Mouse (Mus musculus): ENCODE measurements around the gene Fxyd5.

DNA sequence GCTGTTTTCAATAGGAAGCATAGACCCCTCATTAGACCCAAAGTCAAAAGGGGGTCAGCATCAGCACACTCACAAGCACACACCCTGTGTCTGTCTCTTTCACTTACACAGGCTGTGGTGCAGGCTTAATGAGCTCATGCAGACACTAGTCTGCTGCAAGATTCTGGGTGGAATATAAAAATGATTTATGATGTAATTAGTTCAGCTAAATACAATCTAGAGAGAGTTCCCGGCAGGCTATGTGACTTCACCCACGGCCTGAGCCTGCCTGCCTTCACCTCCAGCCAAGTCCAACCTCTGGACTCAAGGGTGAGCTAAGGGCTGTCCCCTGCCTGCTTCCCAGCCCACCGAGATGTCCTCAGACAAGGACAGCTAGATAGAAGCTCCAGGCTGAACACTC, 33.4 kb downstream of the Fxyd5 start:
- no peak for TF ChIP-seq CTCF (IDR thresholded peaks at IDR 0.05; ENCODE audit: borderline replicate concordance, extremely low read depth, insufficient read depth, insufficient read length)
- TF ChIP-seq POLR2A (IDR thresholded peaks at IDR 0.05; ENCODE audit: borderline replicate concordance, extremely low read depth, insufficient read depth, insufficient read length, poor library complexity, severe bottlenecking) = no peak

All from brain, embryonic 14.5 days (tissue).